Mouse (Mus musculus) thymus, adult 2 months (tissue): ENCODE measurements around the gene Clk2.

Experiments used
- CTCF ChIP-seq: fragments of 200-500 bp; IDR thresholded peaks from 2 replicates; pipeline ENCODE4 v1.5.1; 2012; ENCODE audit warnings: mild to moderate bottlenecking, control low read depth, low read length, moderate library complexity, borderline replicate concordance; ENCODE audit not compliant: control insufficient read depth, poor library complexity, insufficient read depth; ENCODE audit errors: extremely low read depth
- POLR2A ChIP-seq: fragments of 200-500 bp; IDR thresholded peaks from 2 replicates; pipeline ENCODE4 v1.6.1; 2012; ENCODE audit warnings: mild to moderate bottlenecking, low read length, control low read depth, moderate library complexity; ENCODE audit not compliant: control insufficient read depth, poor library complexity, insufficient read depth; ENCODE audit errors: extremely low read depth

GRCm38 (mm10) chr3:89159211-89159610 is 5.4 kb upstream of the Clk2 start:
- TF ChIP-seq POLR2A, result no peak
- TF ChIP-seq CTCF, result no peak
